Mouse (Mus musculus): ENCODE data around the gene Slc17a9. TPM values are rescaled to one million over a fixed set of nuclear protein-coding genes. Genes with fewer than 3 reads are reported as not detected.

Slc17a9 gene
- total RNA-seq (2014; rRNA removed) (0.32 and 0.68 TPM in 2 replicates), polyA plus RNA-seq (2015; fragmentation: Nextera tagmentation; extraction: Ambion mirVana) (0.29 and 0.52 TPM in 2 replicates)

DNA sequence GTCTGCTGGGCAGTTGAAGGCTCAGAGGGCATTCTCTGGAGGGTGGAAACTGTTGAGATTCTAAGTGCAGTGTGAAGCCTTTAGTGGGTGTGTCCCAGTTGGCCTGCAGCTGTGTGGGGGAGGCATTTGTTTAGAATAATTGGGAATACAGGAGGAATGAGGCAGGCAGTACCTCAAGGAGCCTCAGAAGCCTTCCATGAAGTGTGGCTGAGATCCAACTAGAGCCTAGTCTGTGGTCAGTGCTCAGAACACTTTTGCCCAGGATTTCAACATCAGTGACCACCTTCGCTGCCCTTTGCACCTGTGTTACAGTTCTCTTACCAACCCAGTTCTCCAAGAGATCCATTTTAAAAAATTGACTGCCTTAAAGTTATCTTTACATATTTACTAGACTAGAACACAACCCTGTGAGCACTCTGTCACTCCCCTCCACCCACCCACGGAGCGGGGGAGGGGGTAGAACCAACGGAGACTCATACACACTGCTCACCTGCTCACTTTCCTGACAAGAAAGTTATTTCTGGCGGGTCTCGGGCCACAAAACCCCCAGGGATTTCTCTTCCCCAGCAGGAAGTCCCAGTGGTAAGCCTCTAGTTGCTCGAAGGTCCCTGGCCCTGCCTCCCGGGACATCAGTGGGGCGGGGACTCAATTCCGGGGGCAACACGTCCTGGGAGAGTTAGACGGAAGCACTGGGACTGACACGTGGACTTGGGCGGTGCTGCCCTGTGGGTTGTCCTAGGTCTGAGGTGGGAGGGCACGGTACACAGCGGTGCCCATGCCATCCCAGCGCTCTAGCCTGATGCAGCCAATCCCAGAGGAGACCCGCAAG is at the start of gene Slc17a9:
Gene Slc17a9, plus strand, starts transcription at position 679 of the 829 bp plus-strand sequence.
- no peak for TF ChIP-seq CTCF (IDR thresholded peaks at IDR 0.05; ENCODE audit: low read depth)
- ATAC-seq (peak; percentile 52; the same call in 1 of the 2 replicates), DNase-seq (ENCODE audit: low spot score) (no peak)
- Histone ChIP-seq H3K4me1 (ENCODE audit: insufficient read depth, low read length) (no peaks in the 10 kb centered on the region), H3K4me3 (ENCODE audit: low read length) (no peak within 1 kb of the TSS), H3K27me3 (ENCODE audit: insufficient read depth, low read length) (no peaks in the 10 kb centered on the region), H3K9me3 (ENCODE audit: low read length) (no peaks in the 10 kb centered on the region), H3K4me2 (ENCODE audit: low read depth, low read length) (peak within 1 kb of the TSS; percentile 30), H3K27ac (no peak within 1 kb of the TSS), H3K36me3 (ENCODE audit: insufficient read depth, low read length) (peaks cover 40% of the 10 kb centered on the region), H3K9ac (replicated peaks; ENCODE audit: low read length) (no peak within 1 kb of the TSS)
- 5% methylated on average over 18 of the region's 18 CpGs for WGBS

DNA sequence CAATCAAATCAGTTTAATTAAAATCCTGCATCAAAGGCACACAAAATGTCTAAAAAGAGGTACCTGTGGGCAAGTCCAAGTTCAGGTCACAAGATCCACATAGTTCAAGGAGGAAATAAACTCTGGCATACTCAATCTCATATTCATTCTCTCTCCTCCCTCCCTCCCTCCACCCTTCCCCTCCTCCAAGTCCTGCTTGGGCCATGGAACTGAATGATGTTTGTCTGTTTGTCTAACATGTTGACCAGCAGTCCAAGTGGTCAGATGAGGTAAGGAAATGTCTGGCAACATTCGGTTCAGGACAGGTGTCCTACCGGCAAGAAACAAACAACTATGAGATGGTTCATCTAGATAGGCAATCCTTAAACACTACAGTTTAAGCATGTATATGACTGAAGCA is 48.4 kb upstream of the Slc17a9 start:
- no peaks in the 10 kb centered on the region for H3K4me1 ChIP-seq (ENCODE audit: insufficient read depth, low read length)
- ATAC-seq (no peak), DNase-seq (ENCODE audit: low spot score) (no peak)
- no peak overlapping the region for H3K4me2 ChIP-seq (ENCODE audit: low read depth, low read length)
- no peak overlapping the region for H3K9ac ChIP-seq (replicated peaks; ENCODE audit: low read length)
- H3K4me3 ChIP-seq (ENCODE audit: low read length): no peak overlapping the region
- H3K9me3 ChIP-seq (ENCODE audit: low read length): no peaks in the 10 kb centered on the region
- WGBS: 94% methylated on average over 2 of the region's 2 CpGs
- no peak for TF ChIP-seq CTCF (IDR thresholded peaks at IDR 0.05; ENCODE audit: low read depth)
- no peaks in the 10 kb centered on the region for H3K27me3 ChIP-seq (ENCODE audit: insufficient read depth, low read length)
- no peak overlapping the region for H3K27ac ChIP-seq
- H3K36me3 ChIP-seq (ENCODE audit: insufficient read depth, low read length): peaks cover 39% of the 10 kb centered on the region

DNA sequence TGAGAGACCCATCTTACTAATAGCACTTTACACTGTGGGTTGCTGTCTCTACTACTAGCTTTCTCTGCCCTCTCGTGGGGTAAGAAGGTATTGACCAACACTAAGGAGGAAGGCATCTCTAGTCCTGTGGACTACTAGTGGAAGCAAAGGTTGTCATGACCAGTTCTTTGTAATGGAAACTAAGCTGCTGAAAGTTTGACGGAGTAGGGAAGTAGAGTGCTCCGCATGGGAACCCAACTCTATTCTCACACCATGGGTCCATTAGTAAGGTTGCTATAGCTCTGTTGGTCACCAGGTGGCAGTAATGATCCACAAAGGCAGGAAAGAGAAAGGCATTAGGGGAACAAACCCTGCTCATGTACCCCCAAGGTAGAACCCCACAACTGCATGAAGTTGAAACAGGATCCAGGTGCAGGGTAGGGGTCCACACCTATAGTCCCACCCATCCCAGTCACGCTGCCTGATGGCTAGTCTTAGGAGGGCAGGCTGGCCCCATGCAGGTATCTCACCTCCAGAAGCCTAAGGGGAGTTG is 46.4 kb upstream of the Slc17a9 start:
- H3K4me3 ChIP-seq (ENCODE audit: low read length): no peak overlapping the region
- H3K27me3 ChIP-seq (ENCODE audit: insufficient read depth, low read length): no peaks in the 10 kb centered on the region
- DNase-seq (ENCODE audit: low spot score) (peak; percentile 70), ATAC-seq (peak; percentile 75)
- H3K36me3 ChIP-seq (ENCODE audit: insufficient read depth, low read length): peaks cover 33% of the 10 kb centered on the region
- no peaks in the 10 kb centered on the region for H3K4me1 ChIP-seq (ENCODE audit: insufficient read depth, low read length)
- no peaks in the 10 kb centered on the region for H3K9me3 ChIP-seq (ENCODE audit: low read length)
- no peak overlapping the region for H3K4me2 ChIP-seq (ENCODE audit: low read depth, low read length)
- WGBS: 22% methylated on average over 4 of the region's 4 CpGs
- no peak overlapping the region for H3K9ac ChIP-seq (replicated peaks; ENCODE audit: low read length)
- H3K27ac ChIP-seq: no peak overlapping the region
- TF ChIP-seq CTCF (IDR thresholded peaks at IDR 0.05; ENCODE audit: low read depth): peak; percentile 85

DNA sequence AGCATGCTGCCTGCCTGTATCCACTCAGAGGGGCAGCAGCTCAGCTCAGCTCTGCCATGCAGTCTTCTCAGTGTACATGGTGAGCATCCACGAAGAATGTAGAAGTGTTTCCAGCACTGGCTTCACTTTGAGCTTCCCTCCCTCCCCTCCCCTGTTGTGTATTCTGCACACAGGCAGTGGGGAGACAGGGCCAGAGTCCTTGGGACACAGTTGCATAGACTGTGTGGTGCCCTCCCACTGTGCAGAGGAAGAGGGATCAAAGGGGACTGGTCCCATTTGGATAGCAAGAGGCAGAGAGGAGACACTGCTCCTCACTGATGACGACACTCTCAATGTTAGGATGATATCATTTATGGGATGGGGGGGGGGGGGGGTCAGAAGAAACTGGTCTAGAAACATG is 43.8 kb upstream of the Slc17a9 start:
- Histone ChIP-seq H3K4me2 (ENCODE audit: low read depth, low read length) (no peak overlapping the region), H3K4me1 (ENCODE audit: insufficient read depth, low read length) (no peaks in the 10 kb centered on the region), H3K27ac (no peak overlapping the region), H3K27me3 (ENCODE audit: insufficient read depth, low read length) (no peaks in the 10 kb centered on the region), H3K9ac (replicated peaks; ENCODE audit: low read length) (no peak overlapping the region), H3K36me3 (ENCODE audit: insufficient read depth, low read length) (peaks cover 47% of the 10 kb centered on the region), H3K9me3 (ENCODE audit: low read length) (no peaks in the 10 kb centered on the region), H3K4me3 (ENCODE audit: low read length) (no peak overlapping the region)
- peak; percentile 38; the same call in 1 of the 2 replicates for ATAC-seq
- TF ChIP-seq CTCF (IDR thresholded peaks at IDR 0.05; ENCODE audit: low read depth): no peak
- no peak for DNase-seq (ENCODE audit: low spot score)
- WGBS: 63% methylated on average over 2 of the region's 2 CpGs

DNA sequence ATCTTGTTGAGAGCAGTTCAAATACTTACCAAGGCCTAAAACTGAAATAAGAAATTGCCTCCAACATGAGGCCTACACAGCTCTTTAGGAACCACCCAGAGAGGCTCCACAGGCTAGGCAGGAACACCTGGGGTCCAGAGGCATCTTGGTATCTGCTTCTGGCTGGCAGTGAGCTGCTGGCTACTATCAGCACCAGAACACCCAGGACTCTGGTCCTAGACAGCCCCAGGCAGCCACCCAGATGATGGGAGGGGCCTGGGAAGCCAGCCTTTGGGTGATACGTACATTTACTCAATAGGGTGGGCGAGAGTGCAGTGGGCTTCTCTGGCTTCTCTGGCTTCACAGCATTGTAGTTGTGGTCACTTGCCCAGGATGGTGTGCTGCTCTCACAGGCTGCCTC is 41.5 kb upstream of the Slc17a9 start:
- TF ChIP-seq CTCF (IDR thresholded peaks at IDR 0.05; ENCODE audit: low read depth): no peak
- ATAC-seq: no peak

DNA sequence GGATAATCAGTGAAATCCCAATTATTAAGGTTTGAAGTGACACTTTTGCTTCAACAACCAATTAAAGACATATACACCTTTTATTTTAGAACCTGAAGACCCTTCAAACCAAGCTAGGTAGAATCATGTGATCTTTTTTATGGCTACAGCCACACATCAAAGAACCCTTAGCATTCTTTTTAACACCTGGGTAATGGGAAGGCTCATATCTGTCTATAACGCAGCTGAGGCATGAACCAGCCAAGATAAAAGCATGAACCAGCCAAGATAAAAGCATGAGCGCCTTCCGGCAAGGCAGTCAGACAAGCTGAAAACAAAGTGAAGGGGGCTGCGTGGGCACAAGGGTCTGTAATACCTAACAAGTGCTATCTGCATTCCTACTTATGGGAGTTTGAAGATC is 41.0 kb upstream of the Slc17a9 start:
- H3K4me2 ChIP-seq (ENCODE audit: low read depth, low read length): no peak overlapping the region
- no peak overlapping the region for H3K4me3 ChIP-seq (ENCODE audit: low read length)
- H3K36me3 ChIP-seq (ENCODE audit: insufficient read depth, low read length): peaks cover 75% of the 10 kb centered on the region
- ATAC-seq: no peak
- H3K27me3 ChIP-seq (ENCODE audit: insufficient read depth, low read length): no peaks in the 10 kb centered on the region
- H3K4me1 ChIP-seq (ENCODE audit: insufficient read depth, low read length): no peaks in the 10 kb centered on the region
- no peaks in the 10 kb centered on the region for H3K9me3 ChIP-seq (ENCODE audit: low read length)
- no peak for TF ChIP-seq CTCF (IDR thresholded peaks at IDR 0.05; ENCODE audit: low read depth)
- WGBS: 93% methylated on average over 4 of the region's 4 CpGs
- H3K9ac ChIP-seq (replicated peaks; ENCODE audit: low read length): no peak overlapping the region
- no peak overlapping the region for H3K27ac ChIP-seq
- no peak for DNase-seq (ENCODE audit: low spot score)

More for the DNA sequence above, 41.5 kb upstream of the Slc17a9 start:
- Histone ChIP-seq H3K4me2 (ENCODE audit: low read depth, low read length) (no peak overlapping the region), H3K4me3 (ENCODE audit: low read length) (no peak overlapping the region), H3K27me3 (ENCODE audit: insufficient read depth, low read length) (no peaks in the 10 kb centered on the region), H3K27ac (no peak overlapping the region), H3K9ac (replicated peaks; ENCODE audit: low read length) (no peak overlapping the region), H3K36me3 (ENCODE audit: insufficient read depth, low read length) (peaks cover 70% of the 10 kb centered on the region), H3K4me1 (ENCODE audit: insufficient read depth, low read length) (no peaks in the 10 kb centered on the region), H3K9me3 (ENCODE audit: low read length) (no peaks in the 10 kb centered on the region)
- 81% methylated on average over 2 of the region's 2 CpGs for WGBS
- no peak for DNase-seq (ENCODE audit: low spot score)

DNA sequence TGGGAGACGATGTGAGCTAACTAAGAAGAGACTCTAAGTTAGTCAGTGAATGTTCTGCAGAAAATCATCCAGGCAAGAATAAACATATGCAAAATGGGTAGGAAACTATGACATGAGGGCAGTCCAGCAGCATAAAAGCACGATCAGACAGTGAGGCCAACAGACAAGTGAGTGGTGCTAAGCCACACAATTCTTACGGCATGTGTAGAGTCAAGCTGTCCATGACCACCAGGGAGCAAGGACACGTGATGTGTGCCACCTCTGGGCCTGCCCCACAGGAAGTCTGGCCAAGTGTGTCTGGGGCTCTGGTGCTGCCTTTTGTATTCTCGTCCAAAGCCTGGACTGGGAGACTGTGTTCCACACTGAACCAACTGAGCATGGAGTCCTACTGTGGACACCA is 35.2 kb upstream of the Slc17a9 start:
- Histone ChIP-seq H3K27ac (no peak overlapping the region), H3K4me2 (ENCODE audit: low read depth, low read length) (no peak overlapping the region), H3K36me3 (ENCODE audit: insufficient read depth, low read length) (peaks cover 59% of the 10 kb centered on the region), H3K27me3 (ENCODE audit: insufficient read depth, low read length) (no peaks in the 10 kb centered on the region), H3K9me3 (ENCODE audit: low read length) (no peaks in the 10 kb centered on the region), H3K9ac (replicated peaks; ENCODE audit: low read length) (no peak overlapping the region), H3K4me1 (ENCODE audit: insufficient read depth, low read length) (peaks cover 5% of the 10 kb centered on the region; the same call in 1 of the 2 replicates), H3K4me3 (ENCODE audit: low read length) (no peak overlapping the region)
- DNase-seq (ENCODE audit: low spot score): no peak
- TF ChIP-seq CTCF (IDR thresholded peaks at IDR 0.05; ENCODE audit: low read depth): no peak
- 65% methylated on average over 5 of the region's 5 CpGs for WGBS
- peak; percentile 49; the same call in 1 of the 2 replicates for ATAC-seq
